Mouse (Mus musculus) central nervous system, embryonic 11.5 days (tissue): ENCODE results near the gene Cldn17. TPM values are rescaled to one million over a fixed set of nuclear protein-coding genes. Genes with fewer than 3 reads are reported as not detected.

ENCODE experiments used
- polyA plus RNA-seq: library from polyadenylated mRNA; depleted of rRNA; stranded (reverse); fragments of >200 nt; gene quantifications from 2 replicates; pipeline ENCODE4 v1.2.3, GENCODE M21; 2012; rRNA removed

Cldn17 gene
- polyA plus RNA-seq: not detected in 2 replicates

GRCm38 (mm10) chr16:88506878-88507277, at the start of gene Cldn17:
Cldn17 (minus strand) TSS chr16:88506978.

Other genes starting within 250 kb of the Cldn17 start
- 2.3 and 2.4 TPM in 2 replicates for gene Grik1, start 216.7 kb downstream of the Cldn17 start, polyA plus RNA-seq
- 0.12 and 0.83 TPM in 2 replicates for gene Cldn8, start 56.2 kb upstream of the Cldn17 start, polyA plus RNA-seq
- not detected in 2 replicates for gene Krtap24-1, start 105.3 kb upstream of the Cldn17 start, polyA plus RNA-seq
- not detected in 2 replicates for gene 2310079G19Rik, start 120.7 kb upstream of the Cldn17 start, polyA plus RNA-seq
- not detected in 2 replicates for gene Krtap26-1, start 140.8 kb upstream of the Cldn17 start, polyA plus RNA-seq
- not detected in 2 replicates for gene Krtap27-1, start 164.7 kb upstream of the Cldn17 start, polyA plus RNA-seq
- gene 2310061N02Rik, start 201.0 kb upstream of the Cldn17 start, polyA plus RNA-seq: not detected in 2 replicates
- gene Krtap13-1, start 221.9 kb upstream of the Cldn17 start, polyA plus RNA-seq: not detected in 2 replicates
- not detected in 2 replicates for gene Krtap13, start 244.7 kb upstream of the Cldn17 start, polyA plus RNA-seq